Mouse (Mus musculus): ENCODE measurements around the gene Duoxa2. TPM values are rescaled to one million over a fixed set of nuclear protein-coding genes. Genes with fewer than 3 reads are reported as not detected.
A peak's percentile ranks its signal among the peaks of the same experiment; 100 is the strongest.

Gene Duoxa2
- polyA plus RNA-seq, 1 experiment = 0.06 TPM

DNA sequence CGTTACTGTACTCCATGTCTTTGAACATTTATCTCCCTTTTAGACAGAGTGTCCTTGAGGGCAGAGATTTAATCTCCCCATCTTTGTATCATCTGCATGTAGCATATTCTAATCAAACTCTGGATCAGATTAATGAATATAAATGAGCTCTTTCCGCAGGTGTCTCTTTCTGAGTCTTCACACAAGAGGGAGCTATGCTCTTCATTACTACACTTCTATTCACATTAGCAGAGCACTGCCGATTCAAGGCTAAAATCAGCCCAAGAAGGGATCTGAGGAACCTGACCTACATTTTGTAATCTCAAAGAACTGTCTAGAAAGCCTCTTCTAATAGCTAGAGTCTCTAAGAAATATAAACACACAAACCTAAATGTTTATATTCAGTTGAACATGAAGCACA lies 10.9 kb downstream of the Duoxa2 start:
- H3K27ac ChIP-seq (ENCODE audit: control insufficient read depth, insufficient read depth, low read depth, low read length) = no peak overlapping the region
- TF ChIP-seq POLR2A (IDR thresholded peaks at IDR 0.05; ENCODE audit: control insufficient read depth, low read depth, low read length) = no peak
- no peak for TF ChIP-seq CTCF (IDR thresholded peaks at IDR 0.05; ENCODE audit: control insufficient read depth, insufficient read depth, insufficient replicate concordance, low read depth, low read length)
- peaks cover 9% of the 10 kb centered on the region for H3K4me1 ChIP-seq (ENCODE audit: control insufficient read depth, insufficient read depth, low read length)
- no peak overlapping the region for H3K4me3 ChIP-seq (ENCODE audit: control insufficient read depth, low read depth, low read length)
- H3K27me3 ChIP-seq (ENCODE audit: control insufficient read depth, insufficient read depth, low read length) = no peaks in the 10 kb centered on the region
- no peaks in the 10 kb centered on the region for H3K36me3 ChIP-seq (ENCODE audit: control insufficient read depth, insufficient read depth, low read length)

DNA sequence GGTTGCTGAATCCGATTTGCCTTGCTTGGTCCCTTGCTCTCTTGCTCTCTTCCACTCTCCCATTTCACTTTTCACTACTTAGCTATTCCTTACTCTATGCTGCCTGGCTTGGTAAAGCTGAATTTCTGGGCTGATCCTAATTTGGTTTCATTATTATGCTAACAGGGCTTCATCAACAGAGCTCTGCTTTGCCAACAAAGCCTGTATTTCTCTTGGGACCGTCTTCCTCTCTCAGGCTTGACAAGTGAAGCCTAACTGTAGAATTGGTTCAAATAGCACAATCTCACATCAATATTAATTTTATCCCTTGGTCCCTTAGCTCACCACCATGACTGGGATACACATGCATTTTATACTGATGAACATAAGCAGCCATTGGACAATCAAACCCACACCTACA lies 12.9 kb downstream of the Duoxa2 start:
- Histone ChIP-seq H3K27ac (ENCODE audit: control insufficient read depth, insufficient read depth, low read depth, low read length) (no peak overlapping the region), H3K36me3 (ENCODE audit: control insufficient read depth, insufficient read depth, low read length) (no peaks in the 10 kb centered on the region), H3K4me1 (ENCODE audit: control insufficient read depth, insufficient read depth, low read length) (peaks cover 9% of the 10 kb centered on the region), H3K27me3 (ENCODE audit: control insufficient read depth, insufficient read depth, low read length) (no peaks in the 10 kb centered on the region), H3K4me3 (ENCODE audit: control insufficient read depth, low read depth, low read length) (no peak overlapping the region)
- TF ChIP-seq CTCF (IDR thresholded peaks at IDR 0.05; ENCODE audit: control insufficient read depth, insufficient read depth, insufficient replicate concordance, low read depth, low read length) (no peak), POLR2A (IDR thresholded peaks at IDR 0.05; ENCODE audit: control insufficient read depth, low read depth, low read length) (no peak)

DNA sequence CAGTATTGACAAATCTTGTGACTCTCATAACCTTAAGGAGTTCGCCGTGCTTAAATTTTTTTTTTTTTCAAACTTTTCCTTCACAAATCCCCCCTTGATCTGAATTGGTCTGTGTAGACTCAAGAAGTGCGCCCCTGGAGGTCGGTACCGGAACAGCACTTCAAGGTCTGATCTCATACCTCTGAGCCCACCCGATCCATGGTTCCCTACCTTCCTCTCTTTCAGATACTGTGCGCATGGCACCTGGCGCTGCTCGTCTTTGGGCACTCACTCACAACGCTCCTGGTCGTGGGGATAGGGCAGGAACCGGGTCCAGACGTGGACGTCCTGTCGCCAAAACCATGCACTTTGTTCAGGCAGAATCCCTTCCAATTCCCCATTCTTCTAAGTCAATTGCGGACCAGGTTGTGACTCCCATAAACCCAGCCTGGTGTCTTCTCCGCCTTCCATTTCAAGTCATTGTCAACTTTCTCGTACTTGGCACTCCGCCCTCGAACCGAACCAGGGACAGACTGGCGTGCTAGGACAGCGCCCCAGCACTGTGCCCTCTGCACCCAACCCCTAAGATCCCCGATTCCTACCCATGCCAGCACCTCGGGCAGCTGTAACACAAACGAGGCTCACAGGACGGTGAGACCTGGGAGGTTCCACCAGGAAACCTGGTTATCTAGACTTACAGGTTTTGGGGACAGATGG lies 14.2 kb downstream of the Duoxa2 start:
- TF ChIP-seq CTCF (IDR thresholded peaks at IDR 0.05; ENCODE audit: control insufficient read depth, insufficient read depth, insufficient replicate concordance, low read depth, low read length) (peak; percentile 80; the same call in 1 of the 2 replicates), POLR2A (IDR thresholded peaks at IDR 0.05; ENCODE audit: control insufficient read depth, low read depth, low read length) (no peak)
- Histone ChIP-seq H3K27me3 (ENCODE audit: control insufficient read depth, insufficient read depth, low read length) (no peaks in the 10 kb centered on the region), H3K4me1 (ENCODE audit: control insufficient read depth, insufficient read depth, low read length) (peaks cover 9% of the 10 kb centered on the region)

DNA sequence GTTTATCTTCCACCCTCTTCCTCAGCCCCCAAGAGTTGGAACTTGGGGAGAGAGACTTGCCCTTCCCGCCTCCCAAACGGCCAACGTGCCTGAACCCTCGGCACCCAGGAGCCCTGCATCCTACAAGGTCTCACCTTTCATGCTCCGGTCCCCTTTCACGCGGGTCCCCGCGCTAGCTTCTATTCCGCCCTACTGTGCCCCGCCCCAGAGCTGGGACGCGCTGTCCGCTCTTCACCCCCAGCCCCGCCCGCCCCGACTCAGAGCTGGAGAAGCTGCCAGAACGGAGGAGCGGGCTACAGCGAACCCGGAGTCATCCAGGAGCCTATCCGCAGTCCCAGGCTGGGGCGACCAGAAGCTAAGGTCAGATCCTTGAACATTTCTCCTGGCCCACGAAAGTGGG lies 14.8 kb downstream of the Duoxa2 start, which contains the start of gene Duoxa1:
Gene Duoxa1 (minus strand): TSS at position 195 of the 400 bp plus-strand sequence.
- no peak for TF ChIP-seq CTCF (IDR thresholded peaks at IDR 0.05; ENCODE audit: control insufficient read depth, insufficient read depth, insufficient replicate concordance, low read depth, low read length)
- no peak for TF ChIP-seq POLR2A (IDR thresholded peaks at IDR 0.05; ENCODE audit: control insufficient read depth, low read depth, low read length)
- Histone ChIP-seq H3K36me3 (ENCODE audit: control insufficient read depth, insufficient read depth, low read length) (no peaks in the 10 kb centered on the region), H3K4me3 (ENCODE audit: control insufficient read depth, low read depth, low read length) (peak within 1 kb of the TSS; percentile 2), H3K4me1 (ENCODE audit: control insufficient read depth, insufficient read depth, low read length) (peaks cover 9% of the 10 kb centered on the region), H3K27me3 (ENCODE audit: control insufficient read depth, insufficient read depth, low read length) (no peaks in the 10 kb centered on the region), H3K27ac (ENCODE audit: control insufficient read depth, insufficient read depth, low read depth, low read length) (no peak within 1 kb of the TSS)

More for the DNA sequence above, 14.2 kb downstream of the Duoxa2 start:
- H3K4me3 ChIP-seq (ENCODE audit: control insufficient read depth, low read depth, low read length) = peak overlapping the region; percentile 2
- no peaks in the 10 kb centered on the region for H3K36me3 ChIP-seq (ENCODE audit: control insufficient read depth, insufficient read depth, low read length)
- H3K27ac ChIP-seq (ENCODE audit: control insufficient read depth, insufficient read depth, low read depth, low read length) = no peak overlapping the region

DNA sequence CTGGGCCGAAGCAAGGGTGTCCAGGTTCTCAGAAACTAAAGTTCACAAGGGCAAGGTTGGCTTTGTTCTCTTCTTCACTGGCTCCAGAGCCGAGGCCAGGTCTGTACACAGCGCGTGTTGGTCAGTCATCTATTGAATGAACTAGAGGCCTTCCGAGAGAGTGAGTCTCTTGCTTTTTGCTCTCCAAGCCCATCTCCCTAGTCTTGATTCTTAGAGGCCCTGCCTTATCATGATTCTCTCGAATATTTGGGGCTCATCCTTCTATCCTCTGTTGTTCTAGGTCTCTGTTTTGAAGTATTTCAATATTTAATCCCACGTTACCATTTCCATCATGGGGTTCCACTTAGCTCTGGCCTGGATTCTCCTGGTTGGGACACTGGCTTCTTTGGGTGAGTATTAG lies 16.7 kb downstream of the Duoxa2 start, which contains the start of gene Duox1:
Gene Duox1 (plus strand): TSS at position 301 of the 400 bp plus-strand sequence.
- no peak for TF ChIP-seq CTCF (IDR thresholded peaks at IDR 0.05; ENCODE audit: control insufficient read depth, insufficient read depth, insufficient replicate concordance, low read depth, low read length)
- no peak for TF ChIP-seq POLR2A (IDR thresholded peaks at IDR 0.05; ENCODE audit: control insufficient read depth, low read depth, low read length)
- Histone ChIP-seq H3K27me3 (ENCODE audit: control insufficient read depth, insufficient read depth, low read length) (no peaks in the 10 kb centered on the region), H3K36me3 (ENCODE audit: control insufficient read depth, insufficient read depth, low read length) (no peaks in the 10 kb centered on the region), H3K27ac (ENCODE audit: control insufficient read depth, insufficient read depth, low read depth, low read length) (no peak within 1 kb of the TSS), H3K4me3 (ENCODE audit: control insufficient read depth, low read depth, low read length) (no peak within 1 kb of the TSS), H3K4me1 (ENCODE audit: control insufficient read depth, insufficient read depth, low read length) (peaks cover 13% of the 10 kb centered on the region)

DNA sequence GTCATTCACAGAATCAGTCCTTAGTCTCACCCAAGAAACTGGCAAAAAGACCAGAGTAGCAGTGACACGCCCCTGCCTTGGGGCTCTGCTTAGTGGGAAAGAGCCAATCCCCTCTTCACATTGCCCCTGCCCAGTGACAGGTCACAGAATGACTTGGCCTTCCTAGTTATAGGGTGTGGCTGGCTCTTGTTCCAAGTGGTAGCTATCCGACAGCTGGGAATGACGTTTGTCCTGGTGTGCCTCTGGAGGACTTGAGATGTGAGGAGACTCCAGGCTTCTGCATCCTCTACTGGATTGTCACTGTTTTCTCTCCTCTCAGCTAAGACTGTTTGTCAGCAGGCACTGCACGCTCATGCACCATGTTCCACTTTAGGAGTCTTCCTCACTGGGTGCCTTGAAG lies 18.7 kb downstream of the Duoxa2 start:
- Histone ChIP-seq H3K4me1 (ENCODE audit: control insufficient read depth, insufficient read depth, low read length) (peaks cover 13% of the 10 kb centered on the region), H3K4me3 (ENCODE audit: control insufficient read depth, low read depth, low read length) (no peak overlapping the region), H3K36me3 (ENCODE audit: control insufficient read depth, insufficient read depth, low read length) (no peaks in the 10 kb centered on the region), H3K27me3 (ENCODE audit: control insufficient read depth, insufficient read depth, low read length) (no peaks in the 10 kb centered on the region), H3K27ac (ENCODE audit: control insufficient read depth, insufficient read depth, low read depth, low read length) (no peak overlapping the region)
- TF ChIP-seq CTCF (IDR thresholded peaks at IDR 0.05; ENCODE audit: control insufficient read depth, insufficient read depth, insufficient replicate concordance, low read depth, low read length) (no peak), POLR2A (IDR thresholded peaks at IDR 0.05; ENCODE audit: control insufficient read depth, low read depth, low read length) (no peak)

DNA sequence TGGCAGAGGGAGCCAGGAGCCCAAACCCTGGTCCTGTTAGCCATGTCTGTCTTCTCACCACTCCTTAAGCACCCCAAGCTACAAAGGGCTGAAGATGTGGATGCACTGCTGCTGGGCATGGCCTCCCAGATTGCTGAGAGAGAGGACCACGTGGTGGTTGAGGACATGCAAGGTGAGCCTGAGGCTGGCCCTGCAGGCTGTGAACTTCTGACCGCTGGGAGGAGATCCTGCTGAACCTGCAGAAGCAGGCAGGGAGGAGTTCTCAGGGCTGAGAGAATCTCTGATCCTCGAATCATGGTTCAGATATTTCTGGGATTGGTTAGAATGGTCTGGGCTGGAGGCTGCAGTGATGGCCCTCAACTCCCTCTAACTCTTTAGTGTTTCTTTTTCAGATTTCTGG lies 25.3 kb downstream of the Duoxa2 start:
- Histone ChIP-seq H3K4me3 (ENCODE audit: control insufficient read depth, low read depth, low read length) (no peak overlapping the region), H3K4me1 (ENCODE audit: control insufficient read depth, insufficient read depth, low read length) (peaks cover 4% of the 10 kb centered on the region), H3K27ac (ENCODE audit: control insufficient read depth, insufficient read depth, low read depth, low read length) (no peak overlapping the region), H3K36me3 (ENCODE audit: control insufficient read depth, insufficient read depth, low read length) (no peaks in the 10 kb centered on the region), H3K27me3 (ENCODE audit: control insufficient read depth, insufficient read depth, low read length) (no peaks in the 10 kb centered on the region)
- TF ChIP-seq POLR2A (IDR thresholded peaks at IDR 0.05; ENCODE audit: control insufficient read depth, low read depth, low read length) = no peak
- no peak for TF ChIP-seq CTCF (IDR thresholded peaks at IDR 0.05; ENCODE audit: control insufficient read depth, insufficient read depth, insufficient replicate concordance, low read depth, low read length)
